Mouse (Mus musculus): Measurements from ENCODE around the gene Elovl6.

Gene Elovl6

GRCm38 (mm10) chr3:129540882-129541281 lies 8.7 kb downstream of the Elovl6 start:
- CTCF ChIA-PET = interaction anchor here (0.5 kb wide), 1 partner anchor 13 kb away, joined by 14 read pairs; no protein-coding TSS in a partner anchor

- CTCF ChIA-PET = interaction anchor here (0.5 kb wide), 1 partner anchor 12 kb away, joined by 14 read pairs; no protein-coding TSS in a partner anchor
These were observed 9.3 kb downstream of the Elovl6 start for GRCm38 (mm10) chr3:129541456-129541855.

DNA sequence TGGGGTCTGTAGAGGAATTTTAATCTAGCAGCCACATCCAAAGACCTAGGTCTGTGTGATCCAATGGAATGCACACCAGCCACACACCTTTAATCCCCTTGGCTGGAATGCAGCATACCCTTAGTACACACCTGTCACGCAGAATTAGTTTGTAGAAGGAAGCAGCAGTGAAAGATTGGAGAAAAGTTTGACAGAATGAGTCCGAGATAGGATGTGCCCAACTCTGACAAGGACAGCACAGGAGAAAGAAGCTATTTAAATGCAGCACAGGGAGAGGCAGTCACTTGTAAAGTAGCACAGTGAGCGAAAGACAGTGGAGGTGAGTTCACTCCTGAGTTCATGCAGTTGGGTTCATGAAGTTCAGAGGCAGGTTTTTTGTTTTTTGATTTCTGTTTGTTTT lies 11.2 kb downstream of the Elovl6 start:
- CTCF ChIA-PET = interaction anchor here (0.5 kb wide), 1 partner anchor 88 kb away, joined by 3 read pairs; no protein-coding TSS in a partner anchor

GRCm38 (mm10) chr3:129544217-129544616 lies 12.1 kb downstream of the Elovl6 start:
- CTCF ChIA-PET = interaction anchor here (0.6 kb wide), 1 partner anchor 15 kb away, joined by 6 read pairs; no protein-coding TSS in a partner anchor

DNA sequence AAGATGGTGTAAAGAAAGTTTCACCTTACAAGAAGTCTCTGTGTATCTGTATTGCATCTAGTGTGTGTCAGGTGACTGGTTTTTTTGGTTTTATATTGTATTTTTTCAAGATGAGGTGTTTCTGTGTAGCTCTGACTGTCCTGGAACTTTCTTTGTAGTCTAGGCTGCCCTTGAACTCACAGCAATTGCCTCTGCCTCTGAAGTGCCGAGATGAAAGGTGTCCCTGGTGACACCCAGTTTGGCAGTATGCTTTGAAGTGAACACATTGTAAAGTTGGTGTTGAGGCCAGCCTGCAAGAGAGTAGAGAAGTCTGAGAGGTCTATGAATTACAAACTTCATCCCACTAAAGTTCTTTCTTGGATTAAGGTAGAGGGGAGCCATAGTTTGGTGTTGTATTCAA lies 13.1 kb downstream of the Elovl6 start:
- CTCF ChIA-PET = interaction anchor here (0.7 kb wide), 1 partner anchor 59 kb away, joined by 3 read pairs; no protein-coding TSS in a partner anchor

DNA sequence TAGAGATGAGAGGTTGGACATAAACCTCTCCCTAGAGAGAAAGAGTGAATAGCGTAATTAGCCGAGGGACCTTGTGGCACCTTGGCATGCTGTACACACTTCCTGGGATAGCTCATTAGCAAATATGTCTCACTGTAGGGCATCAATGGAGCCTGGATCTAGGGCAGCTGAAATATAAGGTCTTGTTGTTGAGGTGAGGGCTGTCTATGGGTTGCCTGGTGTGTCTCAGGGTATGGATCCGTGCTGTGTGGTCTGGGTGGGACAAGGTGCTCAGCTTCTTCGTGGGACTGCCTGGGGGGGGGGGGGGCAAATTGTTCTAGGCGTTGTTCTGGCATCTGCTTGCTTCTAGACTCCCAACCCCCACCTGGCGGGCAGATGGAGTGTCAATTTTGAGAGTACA lies 13.6 kb downstream of the Elovl6 start:
- CTCF ChIA-PET = no interaction called here

GRCm38 (mm10) chr3:129547837-129548435 lies 15.8 kb downstream of the Elovl6 start:
- CTCF ChIA-PET = interaction anchor here (0.7 kb wide), 1 partner anchor 1655 kb away, joined by 5 read pairs; no protein-coding TSS in a partner anchor

- CTCF ChIA-PET = interaction anchor here (0.7 kb wide), 1 partner anchor 1654 kb away, joined by 5 read pairs; no protein-coding TSS in a partner anchor
These were observed 16.6 kb downstream of the Elovl6 start for GRCm38 (mm10) chr3:129548760-129549159.

DNA sequence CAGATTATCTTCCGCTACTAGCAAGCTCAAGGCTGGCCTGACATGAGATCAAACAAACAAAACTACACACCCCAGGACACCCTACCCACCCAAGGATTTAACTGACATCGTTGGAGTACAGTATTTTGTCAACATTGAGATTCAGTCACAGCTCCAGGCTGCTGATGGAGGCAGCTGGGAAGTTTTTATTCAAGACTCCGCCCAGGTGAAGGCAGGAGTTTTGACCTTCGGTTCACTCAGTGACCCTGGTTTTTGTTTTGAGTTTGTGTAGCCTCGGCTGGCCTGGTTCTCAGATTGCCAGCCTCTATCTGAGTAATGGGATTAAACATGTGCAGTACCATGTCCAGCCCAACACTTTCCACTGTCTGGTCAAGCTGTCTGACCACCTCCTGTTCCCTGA lies 17.4 kb downstream of the Elovl6 start:
- CTCF ChIA-PET = interaction anchor here (0.6 kb wide), 1 partner anchor 1509 kb away, joined by 3 read pairs; no protein-coding TSS in a partner anchor

GRCm38 (mm10) chr3:129551581-129552290 lies 19.6 kb downstream of the Elovl6 start:
- CTCF ChIA-PET = no interaction called here

- CTCF ChIA-PET = no interaction called here
These were observed 20.2 kb downstream of the Elovl6 start for GRCm38 (mm10) chr3:129552370-129552769.

DNA sequence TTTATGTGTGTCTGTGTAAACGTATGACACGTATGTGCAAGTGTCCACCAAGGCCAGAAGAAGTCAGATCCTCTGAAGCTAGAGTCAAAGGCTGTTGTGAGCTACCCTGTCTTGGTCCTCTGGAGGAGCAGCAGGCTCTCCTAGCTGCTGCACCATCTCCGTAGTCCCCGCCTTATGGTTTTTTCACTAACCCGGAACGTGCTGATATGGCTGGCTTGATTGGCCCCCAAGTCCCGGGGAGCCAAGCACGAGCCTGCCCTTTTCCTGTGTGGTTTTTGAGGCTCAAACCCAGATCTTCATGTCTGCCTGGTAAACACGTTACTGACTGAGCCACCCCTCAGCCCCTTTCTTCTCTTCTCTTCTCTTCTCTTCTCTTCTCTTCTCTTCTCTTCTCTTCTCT lies 21.0 kb downstream of the Elovl6 start:
- CTCF ChIA-PET = no interaction called here

GRCm38 (mm10) chr3:129553661-129554060 lies 21.5 kb downstream of the Elovl6 start:
- CTCF ChIA-PET = interaction anchor here (0.9 kb wide), 1 partner anchor 13 kb away, joined by 14 read pairs; no protein-coding TSS in a partner anchor

GRCm38 (mm10) chr3:129554436-129554835 lies 22.3 kb downstream of the Elovl6 start:
- CTCF ChIA-PET = interaction anchor here (0.9 kb wide), 1 partner anchor 13 kb away, joined by 14 read pairs; no protein-coding TSS in a partner anchor

GRCm38 (mm10) chr3:129557048-129557447 lies 24.9 kb downstream of the Elovl6 start:
- CTCF ChIA-PET = no interaction called here

DNA sequence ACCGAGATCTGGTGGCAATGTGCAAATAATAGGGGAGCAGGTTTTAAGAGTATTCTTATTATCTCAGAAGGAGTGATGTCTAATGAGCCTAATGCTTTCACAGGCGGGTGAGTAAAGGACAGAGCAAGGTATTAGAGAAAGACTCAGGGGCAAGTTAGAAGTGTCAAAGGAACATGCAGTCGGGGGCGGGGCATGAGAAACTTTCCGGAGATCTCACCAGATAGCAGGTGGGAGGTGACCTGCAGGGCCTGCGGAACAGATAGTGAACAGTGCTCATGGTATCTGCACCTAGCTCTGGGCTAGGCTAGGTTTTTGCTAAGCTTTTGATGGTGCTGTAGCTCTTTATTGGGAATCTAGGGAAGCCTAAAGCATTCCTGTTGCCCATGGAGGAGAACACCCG lies 25.4 kb downstream of the Elovl6 start:
- CTCF ChIA-PET = no interaction called here

GRCm38 (mm10) chr3:129558016-129558955 lies 26.1 kb downstream of the Elovl6 start:
- CTCF ChIA-PET = interaction anchor here (0.6 kb wide), 1 partner anchor 135 kb away, joined by 5 read pairs; no protein-coding TSS in a partner anchor

DNA sequence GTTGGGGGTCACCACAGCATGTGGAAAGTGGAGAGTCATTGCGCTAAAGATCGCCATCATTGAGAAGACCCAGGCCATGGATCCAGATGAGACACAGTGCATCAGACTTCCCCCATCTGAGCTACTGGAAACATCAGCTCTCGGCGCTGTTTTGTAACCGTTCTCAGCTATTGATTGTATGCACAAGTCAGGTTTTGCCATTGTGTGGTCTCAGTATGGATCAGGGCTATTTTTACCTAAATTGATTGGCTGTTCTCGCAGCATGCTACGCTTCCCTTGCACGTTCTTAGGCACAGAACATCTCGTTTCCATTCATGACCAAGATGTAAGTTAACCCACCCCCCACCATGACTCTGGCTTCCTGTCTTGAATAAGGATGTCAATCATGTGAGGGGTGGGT lies 27.9 kb downstream of the Elovl6 start:
- CTCF ChIA-PET = interaction anchor here (0.7 kb wide), 1 partner anchor 16 kb away, joined by 6 read pairs; no protein-coding TSS in a partner anchor

GRCm38 (mm10) chr3:129561011-129561410 lies 28.9 kb downstream of the Elovl6 start:
- CTCF ChIA-PET = no interaction called here

- CTCF ChIA-PET = no interaction called here
These were observed 29.7 kb downstream of the Elovl6 start for GRCm38 (mm10) chr3:129561853-129562252.

GRCm38 (mm10) chr3:129562411-129562810 lies 30.3 kb downstream of the Elovl6 start:
- CTCF ChIA-PET = no interaction called here

DNA sequence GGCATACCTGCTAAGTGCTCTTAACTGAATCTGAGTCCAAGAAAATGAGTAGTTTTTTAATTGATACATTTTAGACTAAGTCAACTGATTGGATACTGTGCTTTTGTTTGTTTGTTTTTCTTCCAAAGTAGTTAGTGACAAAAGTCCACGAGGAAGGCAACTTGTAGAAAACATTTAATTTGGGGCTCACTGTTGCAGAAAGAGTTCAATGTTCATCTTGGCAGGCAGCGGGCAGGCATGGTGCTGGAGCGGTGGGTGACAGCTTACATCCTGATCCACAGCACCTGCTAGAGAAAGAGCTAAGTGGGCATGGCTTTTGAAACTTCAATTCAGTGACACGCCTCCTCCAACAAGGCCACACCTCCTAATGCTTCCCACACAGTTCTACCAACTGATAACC lies 31.7 kb downstream of the Elovl6 start:
- CTCF ChIA-PET = no interaction called here
